Mouse (Mus musculus): Measurements from ENCODE around the gene Gmeb2.

DNA sequence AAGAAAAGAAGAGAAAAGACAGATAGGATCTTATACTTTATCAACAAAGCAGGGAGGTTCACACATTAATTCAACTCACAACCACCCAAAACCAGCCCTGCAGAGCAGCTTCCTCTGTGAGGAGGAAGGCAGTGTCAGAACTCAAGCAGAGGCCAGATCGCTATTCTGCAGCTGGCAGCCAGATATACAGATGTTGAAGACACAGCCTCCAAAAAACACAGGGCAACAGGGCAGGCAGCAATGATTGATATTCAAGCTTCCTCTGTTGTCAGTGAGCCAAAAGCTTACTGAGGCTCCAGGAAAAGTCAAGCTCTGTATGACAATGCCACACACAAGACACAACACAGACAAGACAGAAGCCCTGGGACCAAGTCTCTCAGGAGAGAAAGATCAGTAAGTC lies 11.1 kb downstream of the Gmeb2 start:
- TF ChIP-seq POLR2A (IDR thresholded peaks at IDR 0.05; ENCODE audit: insufficient read depth, low read depth, low read length) (no peak), CTCF (IDR thresholded peaks at IDR 0.05; ENCODE audit: insufficient read depth, low read depth, low read length) (no peak)
